Mouse (Mus musculus) right cerebral cortex, postnatal 10 days (tissue): ENCODE data around the gene Atp1b4.
"Not testable (repeated sequence)": the region's sequence is repeated elsewhere in the genome, so short reads cannot be mapped to it uniquely, and the experiment has no call there.

Experiments used
- DNase-seq, 2 experiments: peaks; one replicate each; pipeline ENCODE4 v3.0.0; 2021; ENCODE audit warnings: low spot score in 2 of 2

Atp1b4 gene

DNA sequence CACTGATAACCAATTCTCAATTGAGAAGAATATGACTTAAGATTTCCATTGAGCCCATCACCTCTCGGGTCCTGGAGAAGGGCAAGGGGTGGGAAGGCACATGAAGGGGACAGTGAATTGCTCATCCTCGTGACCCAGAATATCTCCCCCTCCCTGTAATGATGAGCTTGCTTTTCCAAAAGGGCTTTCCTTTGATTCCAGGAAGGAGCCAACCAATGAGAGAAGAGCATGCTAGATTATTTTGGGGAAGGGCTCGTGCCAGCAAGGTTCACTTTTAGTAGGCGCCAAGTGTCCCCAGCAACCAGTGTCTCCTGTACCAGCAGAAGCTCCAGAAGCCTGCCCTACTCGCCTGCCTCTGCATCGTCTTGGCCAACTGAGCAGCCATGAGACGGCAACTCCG is at the start of gene Atp1b4:
Gene Atp1b4, plus strand, starts transcription at position 301 of the 400 bp plus-strand sequence.
- no peak for DNase-seq

DNA sequence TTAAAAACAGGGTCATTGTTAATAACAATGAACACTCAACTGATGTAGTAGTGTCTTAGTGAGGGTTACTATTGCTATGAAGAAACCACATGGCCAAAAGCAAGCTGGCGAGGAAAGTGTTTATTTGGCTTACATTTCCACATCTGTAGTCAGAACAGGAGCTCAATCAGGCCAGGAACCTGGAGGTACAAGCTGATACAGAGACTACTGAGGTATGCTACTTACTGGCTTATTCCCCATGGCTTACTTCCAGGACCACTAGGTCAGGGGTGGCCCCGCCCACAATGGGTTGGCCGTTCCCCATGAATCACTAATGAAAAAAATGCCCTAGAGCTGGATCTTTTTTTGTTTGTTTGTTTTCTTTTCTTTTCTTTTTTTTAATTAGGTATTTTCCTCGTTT is 7.4 kb upstream of the Atp1b4 start:
- no peak for DNase-seq

DNA sequence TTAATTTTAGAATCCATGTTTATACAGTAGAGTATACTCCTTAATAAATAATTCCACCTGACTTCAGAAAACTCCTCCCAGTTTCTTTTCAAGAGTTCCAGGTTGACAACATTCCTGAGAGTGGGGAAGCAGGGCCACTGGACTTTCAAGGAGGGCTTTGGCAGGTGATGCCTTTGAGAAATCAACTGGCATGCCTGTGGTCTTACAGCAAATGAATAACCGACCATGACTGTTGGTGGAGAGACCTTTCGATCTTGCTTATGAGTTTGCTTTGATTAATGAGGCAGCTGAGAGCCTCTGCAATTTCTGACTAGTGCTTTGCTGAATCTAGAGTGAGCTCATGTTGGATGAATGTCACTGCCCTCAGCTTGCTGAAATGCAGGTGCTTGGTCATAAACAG is 4.9 kb upstream of the Atp1b4 start:
- DNase-seq, result no peak

DNA sequence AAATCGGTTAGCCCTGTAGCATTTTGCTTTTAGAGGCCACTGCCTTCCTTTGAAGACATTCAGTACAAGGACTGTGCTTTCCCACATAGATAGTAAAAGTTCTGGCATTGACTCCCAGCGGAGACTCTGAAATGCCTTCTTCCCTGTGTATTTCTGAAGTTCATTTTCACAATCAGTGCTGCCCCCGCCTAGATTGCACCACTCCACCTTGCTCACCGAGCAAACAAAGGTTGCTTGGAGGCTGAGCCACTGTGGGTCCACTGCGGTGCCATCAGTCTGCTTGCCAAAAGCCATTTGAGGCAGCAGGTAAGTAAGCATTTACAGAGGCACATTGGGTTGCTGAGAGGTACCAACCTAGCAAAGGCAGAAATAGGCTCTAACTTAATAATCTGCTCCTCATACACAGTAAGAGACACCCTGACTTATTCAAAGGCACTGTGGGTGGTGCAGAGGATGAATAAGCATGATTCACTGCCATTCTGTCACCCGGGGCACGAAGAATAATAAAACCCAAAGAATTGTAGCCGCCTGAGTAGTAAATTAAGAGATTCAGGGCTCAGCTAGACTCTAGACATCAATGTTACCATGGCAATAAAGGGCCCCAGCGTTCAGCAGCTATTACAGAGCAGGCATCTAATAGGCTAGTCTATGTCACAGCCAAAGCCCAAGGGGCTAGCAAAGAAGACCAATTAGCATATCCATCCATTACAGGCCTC is 2.9 kb upstream of the Atp1b4 start:
- DNase-seq, result peak in 1 of 2 experiments; percentile 21

DNA sequence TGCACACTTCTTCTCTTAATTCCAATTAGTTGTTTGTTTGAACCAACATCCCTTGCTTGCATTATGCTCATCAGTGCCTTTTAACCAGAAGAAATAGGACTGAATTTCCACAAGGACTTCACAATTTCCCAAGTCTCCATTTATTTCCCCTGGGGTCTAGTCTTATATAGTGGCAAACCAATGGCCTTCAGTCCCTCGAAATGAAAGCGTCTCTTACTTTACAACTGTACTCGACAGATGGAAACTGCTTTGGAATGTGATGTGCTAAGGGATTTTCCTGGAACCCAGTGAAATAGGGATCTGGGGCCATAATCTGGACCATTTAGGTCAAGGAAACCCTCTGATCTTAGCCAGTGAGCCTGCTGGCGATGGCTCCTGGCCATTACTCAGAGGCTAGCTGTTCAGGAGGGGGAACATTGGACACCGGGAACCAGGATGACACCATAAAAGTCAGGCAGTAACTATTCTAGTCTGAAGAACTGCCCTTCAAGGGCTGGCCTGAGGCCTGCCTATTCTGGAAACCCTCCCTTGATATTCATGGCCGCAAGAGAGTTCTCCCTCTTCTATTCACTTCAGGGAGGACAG is 2.3 kb upstream of the Atp1b4 start:
- DNase-seq, result no peak

DNA sequence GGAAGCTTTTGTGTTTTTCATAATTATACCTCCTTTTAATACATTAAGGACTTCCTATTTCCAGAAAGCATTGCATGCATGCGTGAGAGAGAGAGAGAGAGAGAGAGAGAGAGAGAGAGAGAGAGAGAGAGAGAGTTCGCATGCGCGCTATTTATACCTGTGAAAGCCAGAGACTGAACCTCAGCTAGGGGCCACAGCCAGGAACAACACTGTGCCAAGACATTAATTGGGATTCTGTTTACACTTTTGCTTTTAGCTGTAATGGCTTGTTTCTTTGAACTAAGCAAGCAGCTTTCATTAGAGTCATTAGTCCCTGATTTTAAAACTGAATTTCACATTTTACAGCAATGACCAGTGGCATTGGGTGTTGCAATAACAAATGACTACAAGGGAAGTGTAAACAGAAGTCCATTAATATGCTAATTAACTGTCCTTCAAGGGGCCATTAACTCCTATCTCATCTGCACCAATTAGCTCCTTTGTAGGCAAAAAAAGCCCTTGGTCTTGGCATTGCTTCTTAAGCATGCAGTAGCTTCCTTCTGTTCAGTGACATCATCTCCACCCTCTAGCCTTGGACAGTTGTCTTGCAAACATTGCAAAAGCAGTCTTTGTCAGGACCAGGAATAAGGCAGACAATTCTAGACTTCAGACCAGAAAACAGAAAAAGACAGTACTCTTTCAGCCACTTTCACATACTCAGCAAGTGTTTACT is 14.9 kb downstream of the Atp1b4 start:
- DNase-seq, result no peak

DNA sequence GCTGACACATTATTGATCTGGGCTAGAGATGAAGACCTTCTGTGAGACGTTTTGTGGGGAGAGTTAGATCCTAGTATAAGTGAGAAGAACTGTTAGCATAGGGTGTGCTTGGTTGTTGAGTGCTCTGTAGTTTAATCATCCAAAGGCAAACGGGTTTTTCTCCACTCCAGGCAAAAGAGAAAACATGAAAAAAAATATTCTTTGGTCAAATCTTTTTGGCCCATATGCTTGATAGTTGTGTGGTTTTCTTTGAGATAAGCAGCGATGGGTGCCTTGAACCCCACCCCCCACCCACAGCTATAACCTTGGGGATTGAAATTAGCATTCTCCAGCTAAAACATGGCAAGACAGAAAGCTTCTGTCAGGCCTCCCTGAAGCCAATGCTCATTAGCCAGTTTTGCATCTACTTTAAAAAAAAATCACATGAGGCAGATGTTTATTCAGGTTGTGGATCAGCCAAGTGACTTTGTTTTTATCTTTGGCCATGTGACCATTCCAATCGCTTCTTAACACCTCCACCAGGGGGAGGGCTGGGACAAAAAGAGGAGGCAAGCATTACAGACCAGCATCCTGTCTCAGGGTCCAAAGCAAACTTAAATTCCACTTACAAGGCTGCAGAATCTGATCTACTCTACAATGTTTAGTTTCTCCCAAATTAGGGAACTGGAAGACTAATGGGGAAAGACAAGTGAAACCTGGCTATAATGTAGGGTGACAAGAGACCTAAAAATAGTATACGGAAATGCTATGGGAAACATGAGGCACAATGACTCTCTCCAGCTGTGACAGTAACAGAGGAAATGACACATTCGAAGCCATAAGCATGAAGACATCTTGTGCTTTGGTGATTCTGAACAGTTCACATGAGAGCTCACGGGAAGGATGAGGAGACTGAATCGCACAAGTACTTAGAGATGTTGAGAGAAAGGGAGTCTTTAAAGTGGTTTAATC is 18.6 kb downstream of the Atp1b4 start:
- DNase-seq, result peak in 1 of 2 experiments; percentile 29

DNA sequence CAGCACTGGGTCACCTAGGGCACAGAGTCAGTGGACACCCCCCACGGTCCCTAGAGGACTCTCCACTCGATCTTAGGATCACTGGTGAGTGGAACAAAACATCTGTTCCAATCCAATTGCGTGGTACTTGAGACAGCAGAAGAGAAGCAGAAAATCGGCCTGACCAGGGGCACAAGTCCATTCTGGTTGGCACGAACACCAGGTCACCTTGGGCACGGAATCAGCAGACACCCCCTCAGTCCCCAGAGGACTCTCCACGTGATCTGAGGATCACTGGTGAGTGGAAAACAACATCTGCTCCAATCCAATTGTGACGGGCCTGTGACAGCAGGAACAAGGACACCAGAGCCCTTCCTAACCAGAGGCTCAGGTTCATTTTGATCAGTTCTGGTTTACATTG is 46.0 kb downstream of the Atp1b4 start:
- no peak for DNase-seq

DNA sequence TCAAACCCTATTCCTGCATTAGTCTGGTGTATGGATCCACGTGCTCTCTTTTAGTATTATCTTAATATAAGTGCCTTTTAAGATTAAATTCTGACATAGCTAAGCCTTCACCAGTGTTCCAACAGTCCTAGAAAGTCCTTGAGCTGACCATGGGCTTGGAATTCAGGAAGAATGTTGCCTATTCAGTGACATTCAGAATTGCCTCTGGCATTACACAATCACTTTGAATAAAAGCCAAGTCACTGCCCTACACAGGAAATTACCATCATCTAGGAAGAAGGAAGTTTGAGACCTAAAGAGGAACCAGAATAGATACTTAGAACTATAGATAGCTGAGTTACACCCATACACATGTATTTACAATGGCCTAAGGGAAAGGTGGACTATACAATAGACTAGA is 48.6 kb downstream of the Atp1b4 start:
- DNase-seq, result not testable (repeated sequence)

DNA sequence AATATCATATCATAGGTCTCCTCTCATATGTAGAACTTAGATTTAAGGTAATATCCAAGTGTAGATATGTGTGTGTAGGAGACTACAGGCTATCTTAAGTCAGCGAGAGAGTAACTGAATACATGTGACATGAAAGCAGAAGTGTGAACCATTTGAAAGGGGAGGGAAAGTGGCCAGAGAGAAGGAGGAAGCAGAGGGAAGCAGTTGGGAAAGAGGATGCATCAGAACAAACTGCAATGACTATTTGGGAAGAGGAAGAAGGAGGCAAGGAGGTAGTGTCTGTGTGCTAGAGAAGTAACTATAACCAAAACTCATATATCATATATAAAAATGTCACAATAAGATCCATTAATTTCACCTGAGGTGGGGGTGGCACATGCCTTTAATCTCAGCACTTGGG is 57.2 kb downstream of the Atp1b4 start:
- not testable (repeated sequence) for DNase-seq
